Mouse (Mus musculus) right cerebral cortex, adult 2 months (tissue): ENCODE measurements around the gene Gm10570.

Source experiments
- DNase-seq, 2 experiments: peaks; one replicate each; pipeline ENCODE4 v3.0.0; 2021 to 2022; ENCODE audit warnings: low spot score in 2 of 2

The Gm10570 gene

DNA sequence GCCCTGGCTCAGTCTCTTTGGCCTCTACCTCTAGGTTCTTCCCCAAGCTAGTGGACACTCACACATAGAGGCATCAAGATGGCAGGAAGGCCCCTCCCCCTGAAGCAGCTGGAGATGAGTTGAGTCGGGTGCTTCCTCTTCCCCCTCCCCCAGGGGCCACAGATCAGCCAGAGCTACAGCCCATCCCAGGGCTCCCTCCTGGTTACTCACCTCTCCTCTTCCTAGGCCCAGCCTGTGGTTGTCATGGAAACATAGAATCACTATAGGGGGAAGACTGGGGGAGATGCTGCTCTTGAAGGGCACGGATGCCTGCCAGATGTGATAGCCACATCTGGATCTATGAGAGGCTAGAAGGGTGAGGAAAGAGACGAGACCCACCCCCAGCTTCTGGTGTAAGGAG, 3.7 kb downstream of the Gm10570 start:
- DNase-seq = no peak

DNA sequence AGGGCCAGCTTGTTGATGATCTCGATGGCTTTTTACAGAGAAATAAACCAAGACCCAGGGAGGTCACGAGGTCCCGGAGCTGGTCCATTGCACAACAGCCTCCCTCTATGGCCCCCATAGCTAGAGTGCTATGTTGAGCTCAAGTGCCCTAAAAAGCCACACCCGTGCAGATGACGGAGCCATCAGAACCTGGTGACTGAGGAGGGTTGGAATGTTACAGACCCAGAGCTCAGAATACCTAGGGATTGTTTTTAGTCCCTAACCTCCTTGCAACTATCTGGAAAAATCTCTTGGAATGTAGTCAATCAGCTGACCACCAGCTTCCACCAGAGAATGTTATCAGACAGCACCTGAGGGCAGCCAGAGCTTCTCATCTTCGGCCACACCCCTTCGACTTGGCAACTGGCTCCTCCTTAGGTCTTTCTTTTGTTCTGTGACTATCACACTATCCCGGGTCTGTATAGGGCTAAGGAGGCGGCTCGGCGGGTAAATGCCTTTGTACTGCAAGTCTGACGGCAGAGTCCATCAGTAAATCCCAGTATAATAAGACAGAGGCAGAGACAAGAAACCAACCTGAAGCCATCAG, 6.1 kb downstream of the Gm10570 start:
- DNase-seq = no peak

DNA sequence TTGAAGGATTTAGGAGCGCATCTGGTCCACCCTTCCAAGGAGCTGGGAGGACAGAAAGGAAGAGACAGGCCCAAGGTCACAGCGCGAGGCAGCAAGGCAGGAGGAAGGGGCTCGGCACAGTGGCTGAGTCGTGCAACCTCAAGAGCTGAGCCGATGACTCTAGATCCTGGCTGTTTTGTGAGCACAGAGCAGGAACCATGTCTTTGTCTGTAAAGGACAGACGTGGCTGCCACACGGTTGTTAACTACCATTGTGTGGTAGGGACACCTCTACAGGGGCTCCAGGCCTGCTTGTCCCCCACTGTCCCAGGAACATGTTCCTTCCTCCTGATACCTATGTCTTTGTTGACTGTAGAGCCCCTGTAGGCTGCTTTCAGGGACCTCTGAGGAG, 8.8 kb downstream of the Gm10570 start:
- no peak for DNase-seq

DNA sequence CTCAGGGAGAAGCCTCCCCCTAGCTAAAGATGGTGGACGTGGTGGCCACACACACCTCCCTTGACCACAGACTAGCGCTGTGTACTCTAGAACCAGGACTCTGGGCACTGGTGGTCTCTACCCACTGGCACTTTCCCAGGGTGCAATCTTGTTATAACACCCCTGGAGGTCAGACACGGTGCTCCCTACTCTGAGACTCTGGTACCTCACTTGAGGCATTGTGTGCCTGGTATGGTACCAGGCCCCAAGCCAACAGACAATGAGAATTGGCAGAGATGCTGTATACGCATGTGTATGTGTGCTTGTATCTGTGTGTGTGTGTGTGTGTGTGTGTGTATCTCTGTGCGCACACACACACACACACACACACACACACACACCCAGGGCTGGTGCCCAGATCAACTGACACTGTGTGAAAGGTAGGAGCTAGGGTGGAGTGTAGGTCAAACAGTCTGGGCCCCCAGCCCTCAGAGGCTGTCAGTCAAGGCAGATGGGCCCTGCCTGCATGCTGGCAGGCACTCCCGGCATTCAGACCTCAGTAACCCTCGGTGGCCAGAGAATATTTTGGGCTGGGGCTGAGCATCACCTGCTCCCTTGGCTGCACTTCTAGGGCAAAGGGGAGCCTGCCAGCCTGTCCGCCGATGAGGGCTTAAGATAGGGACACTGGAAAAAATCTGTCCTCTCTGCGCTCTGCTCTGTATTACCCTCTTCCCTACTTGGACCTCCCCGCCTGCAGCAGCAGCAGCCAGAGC, 9.4 kb downstream of the Gm10570 start:
- DNase-seq = no peak

- no peak for DNase-seq
Observed at GRCm38 (mm10) chr4:130297123-130297529, 11.3 kb downstream of the Gm10570 start.

DNA sequence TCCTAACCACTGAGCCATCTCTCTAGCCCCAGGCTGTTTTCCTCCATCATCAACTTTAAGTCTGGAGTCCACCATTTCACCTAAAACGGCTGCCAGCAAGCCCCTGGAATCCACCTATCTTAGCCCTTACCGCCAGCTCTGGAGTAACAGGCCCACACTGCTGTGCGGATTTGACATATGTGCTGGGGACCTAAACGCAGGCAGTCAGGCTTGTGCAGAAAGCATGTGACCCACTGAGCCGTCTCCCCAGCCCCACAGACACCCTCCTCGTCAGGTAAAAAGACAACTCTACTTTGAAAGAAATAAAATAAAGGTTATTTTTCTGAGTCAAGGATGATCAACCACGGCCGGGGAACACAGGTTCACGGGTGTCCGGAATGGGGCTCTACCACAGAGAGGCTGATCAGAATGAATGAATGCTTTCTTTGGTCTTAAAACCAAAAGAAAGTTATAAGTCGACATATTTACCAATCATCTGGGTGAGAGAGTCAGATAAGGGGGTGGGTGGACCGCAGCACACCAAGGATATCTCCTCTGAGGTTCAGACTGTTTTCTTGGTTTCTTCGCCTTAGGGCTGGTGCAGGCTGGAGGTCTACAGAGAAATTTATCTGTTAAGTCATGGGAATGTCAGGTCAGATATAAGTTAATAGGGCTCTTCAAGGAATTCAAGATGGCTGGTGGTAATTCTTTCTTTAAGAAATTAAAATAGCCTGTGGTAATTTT, 12.1 kb downstream of the Gm10570 start:
- no peak for DNase-seq

GRCm38 (mm10) chr4:130295047-130295745, 13.3 kb downstream of the Gm10570 start:
- DNase-seq = no peak

GRCm38 (mm10) chr4:130294513-130294912, 14.0 kb downstream of the Gm10570 start:
- DNase-seq = no peak

GRCm38 (mm10) chr4:130292271-130292670, 16.2 kb downstream of the Gm10570 start:
- peak; percentile 79 to 81 for DNase-seq

GRCm38 (mm10) chr4:130289824-130290223, 18.6 kb downstream of the Gm10570 start:
- no peak for DNase-seq

- DNase-seq = no peak
Observed at GRCm38 (mm10) chr4:130286531-130286930, 21.9 kb downstream of the Gm10570 start.

- no peak for DNase-seq
Observed at GRCm38 (mm10) chr4:130283826-130284225, 24.6 kb downstream of the Gm10570 start.

GRCm38 (mm10) chr4:130282856-130283255, 25.6 kb downstream of the Gm10570 start:
- DNase-seq = no peak

DNA sequence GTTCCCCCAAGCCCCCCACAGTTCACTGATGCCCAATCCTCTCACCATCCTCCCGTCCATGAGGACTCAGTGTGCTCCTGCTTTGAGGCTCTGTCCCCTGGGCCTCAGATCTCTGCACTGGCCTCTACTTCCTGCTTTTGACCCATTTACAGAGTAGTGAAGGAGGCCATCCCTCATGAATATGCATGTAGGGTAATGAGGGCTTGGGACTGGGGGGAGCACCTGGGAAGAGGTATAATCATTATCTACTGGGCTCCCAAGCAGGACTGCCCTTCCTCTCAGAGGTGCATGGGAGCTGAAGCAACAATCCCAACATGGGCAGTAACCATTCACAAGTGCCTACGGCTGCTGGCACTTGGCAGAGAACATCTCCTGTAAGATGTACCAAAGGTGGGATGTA, 29.4 kb downstream of the Gm10570 start, which contains the start of gene Serinc2:
Serinc2 (minus strand) TSS at position 101 of the 400 bp plus-strand sequence.
- no peak for DNase-seq

DNA sequence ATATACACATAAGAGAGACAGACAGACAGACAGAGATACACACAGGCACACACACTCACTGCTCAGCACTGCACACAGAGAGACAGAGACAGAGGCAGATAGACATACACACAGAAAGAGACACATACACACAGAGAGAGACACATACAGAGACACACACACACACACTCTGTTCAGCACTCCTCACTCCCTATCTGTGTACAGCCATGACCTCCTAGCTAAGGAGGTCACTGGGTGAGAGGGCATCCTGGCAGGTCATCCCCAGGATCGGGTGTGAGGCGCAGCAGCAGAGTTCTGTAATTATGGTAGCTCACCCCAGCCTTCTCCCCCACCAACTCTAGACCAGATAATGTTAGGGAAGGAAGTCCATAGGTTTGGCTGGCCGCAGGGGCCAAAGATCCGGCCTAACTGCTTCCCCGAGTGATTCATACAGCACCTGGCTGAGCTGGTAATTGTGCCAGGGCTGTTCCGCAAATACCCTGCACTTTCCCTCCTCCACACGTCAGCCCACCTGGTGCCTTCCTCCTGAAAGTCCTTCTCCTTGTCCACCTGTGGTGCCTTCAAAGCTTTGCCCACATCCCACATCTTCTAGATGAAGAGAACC, 31.8 kb downstream of the Gm10570 start:
- no peak for DNase-seq

DNA sequence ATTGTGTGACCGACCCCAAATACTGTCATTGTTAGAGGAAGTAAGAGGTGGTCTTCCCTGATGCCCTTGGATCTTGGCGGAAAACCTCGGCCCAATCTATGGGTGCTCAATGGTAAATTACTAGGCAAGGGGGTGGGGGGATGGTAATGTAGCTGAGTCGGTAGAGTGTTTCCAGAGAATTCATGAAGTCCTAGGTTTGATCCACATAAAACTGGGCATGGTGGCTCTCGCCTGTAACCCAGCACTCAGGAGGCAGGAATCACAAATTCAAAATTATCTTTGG, 32.7 kb downstream of the Gm10570 start:
- DNase-seq = no peak

DNA sequence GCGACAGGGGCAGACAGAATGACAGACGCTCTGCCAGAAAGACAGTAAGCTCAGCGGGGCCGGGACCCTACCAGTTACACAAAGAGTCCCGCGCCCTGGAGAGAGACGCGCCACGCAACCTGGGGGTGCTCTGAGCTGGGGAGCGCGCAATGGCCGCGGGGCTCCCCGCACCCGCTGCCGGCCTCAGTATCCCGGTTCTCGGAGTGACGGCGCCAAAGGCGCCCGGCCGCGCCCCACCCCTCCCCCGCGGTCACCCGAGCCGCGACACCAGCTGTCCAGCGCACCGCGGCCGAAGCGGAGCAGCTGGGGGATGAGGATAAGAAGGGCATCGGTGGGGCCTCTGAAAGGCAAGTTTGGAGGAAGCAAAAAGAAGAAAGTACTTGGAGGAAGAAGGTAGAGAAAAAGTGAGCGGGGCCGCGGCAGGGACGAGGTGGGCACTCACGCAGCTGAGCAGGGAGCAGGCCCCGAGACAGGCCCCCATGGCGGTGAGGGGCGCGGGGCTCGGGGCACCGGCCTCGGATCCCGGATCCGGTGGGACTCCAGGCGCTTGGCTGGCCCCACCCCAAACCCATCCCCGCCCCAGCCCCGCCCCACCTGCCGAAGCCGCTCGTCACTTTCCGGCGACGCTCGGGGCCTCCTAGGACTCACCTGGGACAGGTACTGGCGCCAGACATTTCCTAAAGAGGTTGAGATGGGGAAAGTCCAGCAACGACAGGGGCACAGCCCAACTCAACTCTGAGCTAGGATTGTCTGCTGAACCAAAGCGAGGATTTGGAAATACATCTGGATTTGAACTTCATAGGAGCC, 33.3 kb downstream of the Gm10570 start:
- no peak for DNase-seq

DNA sequence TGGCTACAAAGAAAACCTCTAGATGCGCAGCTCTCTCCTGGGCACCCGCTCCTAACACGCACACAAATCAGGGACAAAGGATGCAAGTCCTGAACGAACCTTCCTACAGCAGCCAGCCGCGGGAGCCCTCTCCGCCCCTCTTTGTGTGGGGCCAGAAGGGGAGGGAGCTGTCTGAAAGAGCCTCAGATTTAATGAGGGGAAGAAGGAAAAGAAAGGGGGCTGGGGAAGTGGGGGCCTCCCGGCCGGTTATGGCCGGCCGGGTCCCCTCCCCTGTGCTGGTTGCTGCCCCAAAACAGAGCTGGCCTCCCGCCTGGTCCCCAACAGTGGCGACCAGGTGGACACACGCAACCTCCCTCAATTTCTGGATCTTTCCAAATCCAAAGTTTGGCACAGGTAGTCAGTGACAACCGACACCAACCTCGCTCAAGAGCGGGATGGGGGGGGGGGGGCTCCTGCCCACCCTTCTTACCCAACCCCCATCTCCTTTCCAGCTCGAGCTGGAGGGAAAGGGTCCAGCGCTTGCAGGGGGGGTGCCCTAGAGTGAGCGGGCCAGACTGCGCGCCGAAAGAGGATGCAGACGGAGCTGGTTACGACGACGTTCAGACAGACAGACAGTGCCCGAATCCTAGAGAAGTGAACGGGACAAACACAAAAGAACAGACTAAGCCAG, 34.0 kb downstream of the Gm10570 start:
- DNase-seq = no peak

GRCm38 (mm10) chr4:130273698-130274345, 34.7 kb downstream of the Gm10570 start:
- DNase-seq = peak; percentile 70 to 73
